Mouse (Mus musculus) heart, adult 18-20 months (tissue): ENCODE measurements around the gene Slc5a3. TPM values are rescaled to one million over a fixed set of nuclear protein-coding genes. Genes with fewer than 3 reads are reported as not detected.
"Not testable (repeated sequence)": the region's sequence is repeated elsewhere in the genome, so short reads cannot be mapped to it uniquely, and the experiment has no call there.

Source experiments
- DNase-seq, 2 experiments: peaks; one replicate each; pipeline ENCODE4 v3.0.0; 2021 to 2022; ENCODE audit warnings: mixed read lengths in 1 of 2
- total RNA-seq, 2 experiments: library from RNA; stranded (reverse); gene quantifications; 2 replicates each; pipeline ENCODE4 v1.2.3; 2021

Gene Slc5a3
- total RNA-seq, 2 experiments from 2014 or later: 10.2 to 12.7 TPM

DNA sequence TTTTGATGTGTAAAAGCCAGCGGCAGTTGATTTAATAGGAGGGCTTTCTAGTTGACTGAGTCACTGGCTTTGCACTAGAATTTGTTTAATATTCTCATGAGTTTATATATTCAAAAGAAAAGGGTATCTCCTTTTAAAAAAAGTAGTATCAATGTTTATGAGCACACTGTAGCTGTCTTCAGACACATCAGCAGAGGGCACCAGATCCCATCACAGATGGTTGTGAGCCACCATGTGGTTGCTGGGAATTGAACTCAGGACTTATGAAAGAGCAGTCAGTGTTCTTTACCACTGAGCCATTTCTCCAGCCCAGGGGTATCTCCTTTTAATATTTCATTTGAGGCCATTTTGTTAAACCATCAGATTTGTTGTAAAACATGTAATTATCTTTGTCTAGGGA, 4.7 kb downstream of the Slc5a3 start:
- DNase-seq: no peak

DNA sequence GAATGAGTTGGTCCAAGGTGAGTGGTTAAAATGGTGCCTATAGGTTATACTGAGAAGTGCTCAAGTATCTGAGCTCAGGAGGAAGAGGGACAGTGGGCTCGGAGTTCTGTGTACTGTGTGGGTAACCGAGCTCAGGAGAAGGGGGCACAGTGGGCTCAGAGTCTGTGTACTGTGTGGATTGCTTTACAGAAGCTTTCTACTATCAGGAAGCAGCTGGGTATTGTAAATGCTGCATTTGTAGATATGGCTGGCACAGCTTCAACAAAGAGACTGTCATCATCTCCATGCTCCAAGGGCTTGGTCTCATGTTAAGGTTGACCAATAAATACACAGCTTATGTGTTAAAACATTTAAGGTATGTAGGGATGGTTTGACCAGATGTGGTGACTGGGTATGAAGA, 6.7 kb downstream of the Slc5a3 start:
- DNase-seq: no peak

DNA sequence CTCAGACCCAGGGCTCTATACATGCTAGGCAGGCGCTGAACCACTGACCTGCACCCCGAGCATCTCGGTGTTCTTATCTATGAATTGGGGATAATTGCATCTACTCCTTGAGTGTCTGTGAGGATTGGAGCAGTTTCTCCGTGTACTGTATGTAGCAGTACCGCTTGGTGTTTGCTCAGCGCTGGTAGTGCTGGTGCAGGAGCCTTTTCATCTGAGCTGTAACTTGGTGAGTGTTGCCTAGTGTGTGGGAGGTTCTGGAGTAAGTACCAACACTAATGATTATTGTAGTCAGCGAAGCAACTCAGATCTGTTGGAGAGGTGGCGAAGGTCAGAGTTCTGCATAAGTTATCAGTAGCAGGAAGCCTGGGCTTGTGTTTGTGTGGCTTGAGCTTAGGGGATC, 12.2 kb downstream of the Slc5a3 start:
- DNase-seq: no peak

DNA sequence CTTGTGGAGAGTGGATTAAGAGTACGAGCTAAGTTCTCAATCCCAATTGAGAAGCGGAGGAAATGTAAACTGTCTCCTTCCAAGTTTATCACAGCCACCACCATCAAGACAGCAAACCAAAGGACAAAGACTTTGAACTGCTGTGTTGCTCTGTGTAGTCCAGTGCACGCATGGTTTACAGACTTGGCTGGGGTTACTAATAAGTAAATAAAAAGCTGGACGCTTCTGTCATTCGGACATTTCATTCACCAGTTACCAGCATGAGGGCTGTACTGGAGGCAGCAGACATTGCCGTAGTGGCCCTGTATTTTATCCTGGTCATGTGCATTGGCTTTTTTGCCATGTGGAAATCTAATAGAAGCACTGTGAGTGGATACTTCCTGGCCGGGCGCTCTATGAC, 18.7 kb downstream of the Slc5a3 start:
- no peak for DNase-seq

DNA sequence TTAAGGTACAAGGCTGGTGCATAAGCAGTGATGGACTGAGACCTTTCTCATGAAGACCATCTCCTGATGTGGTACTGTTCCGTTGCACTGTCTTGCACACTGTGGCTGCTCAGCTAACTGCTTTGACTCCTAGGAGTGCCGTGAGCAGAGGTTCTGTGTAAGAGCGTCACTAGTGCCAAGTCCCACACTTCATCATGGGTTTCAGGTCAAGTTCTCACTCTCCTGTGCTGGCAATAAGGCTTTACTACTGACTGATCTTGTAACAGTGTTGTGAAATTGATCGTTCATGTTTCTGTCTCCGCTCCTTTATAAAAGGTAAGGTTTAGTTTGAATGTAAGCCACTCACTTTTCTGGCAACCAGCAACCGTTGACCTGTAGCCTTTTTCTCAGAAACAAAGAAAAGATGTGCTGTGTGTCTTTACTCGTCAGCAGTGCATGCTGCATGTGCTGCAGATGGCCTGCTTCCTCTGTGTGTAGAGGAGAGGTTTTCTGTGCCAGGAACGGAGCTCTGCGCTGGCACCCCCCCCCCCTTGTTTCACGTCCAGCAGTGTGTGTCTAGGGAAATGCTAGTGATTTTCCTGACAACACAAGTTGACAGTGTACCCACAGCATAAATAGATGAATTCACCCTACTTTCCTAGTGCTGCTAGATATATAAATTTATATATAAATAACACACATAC, 25.8 kb downstream of the Slc5a3 start:
- no peak for DNase-seq

DNA sequence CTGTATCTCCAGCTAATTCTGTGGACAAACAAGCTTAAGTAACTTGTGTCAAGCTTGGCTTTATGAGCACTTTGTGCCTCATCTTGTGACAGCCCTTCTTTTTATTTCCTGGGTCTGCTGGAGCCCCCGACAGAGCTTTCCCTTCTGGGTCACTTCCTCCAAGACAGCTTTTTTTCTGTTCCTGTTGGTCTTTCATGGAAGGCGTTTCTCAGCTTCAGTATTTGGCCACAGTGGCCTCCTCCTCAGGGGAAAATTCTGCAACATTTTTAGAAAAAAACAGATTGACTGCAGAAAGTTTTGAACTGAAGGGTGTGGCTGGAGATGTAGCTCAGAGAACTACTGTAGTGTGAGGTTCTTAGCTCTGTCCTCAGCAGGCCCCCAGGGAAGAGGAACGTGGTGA, 31.1 kb downstream of the Slc5a3 start:
- no peak for DNase-seq

DNA sequence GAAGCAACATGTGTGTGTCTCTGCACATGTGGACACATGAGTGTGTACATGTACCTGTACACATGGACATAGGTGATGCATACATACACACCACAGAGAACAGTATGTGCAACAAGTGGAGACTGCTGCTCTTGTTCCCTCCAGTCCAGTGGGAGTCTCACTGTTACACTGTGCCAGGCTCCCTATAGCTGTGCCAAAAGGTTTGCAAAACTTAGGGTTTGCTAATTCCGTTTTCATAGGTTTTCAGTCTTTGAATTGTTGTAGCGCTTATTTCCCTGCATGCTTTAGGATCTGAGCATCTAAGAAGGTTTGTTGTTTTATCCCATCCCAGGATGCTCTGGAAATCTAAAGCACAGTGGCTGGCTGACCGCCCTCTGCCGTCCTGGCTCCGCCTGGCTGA, 33.8 kb downstream of the Slc5a3 start:
- no peak for DNase-seq

DNA sequence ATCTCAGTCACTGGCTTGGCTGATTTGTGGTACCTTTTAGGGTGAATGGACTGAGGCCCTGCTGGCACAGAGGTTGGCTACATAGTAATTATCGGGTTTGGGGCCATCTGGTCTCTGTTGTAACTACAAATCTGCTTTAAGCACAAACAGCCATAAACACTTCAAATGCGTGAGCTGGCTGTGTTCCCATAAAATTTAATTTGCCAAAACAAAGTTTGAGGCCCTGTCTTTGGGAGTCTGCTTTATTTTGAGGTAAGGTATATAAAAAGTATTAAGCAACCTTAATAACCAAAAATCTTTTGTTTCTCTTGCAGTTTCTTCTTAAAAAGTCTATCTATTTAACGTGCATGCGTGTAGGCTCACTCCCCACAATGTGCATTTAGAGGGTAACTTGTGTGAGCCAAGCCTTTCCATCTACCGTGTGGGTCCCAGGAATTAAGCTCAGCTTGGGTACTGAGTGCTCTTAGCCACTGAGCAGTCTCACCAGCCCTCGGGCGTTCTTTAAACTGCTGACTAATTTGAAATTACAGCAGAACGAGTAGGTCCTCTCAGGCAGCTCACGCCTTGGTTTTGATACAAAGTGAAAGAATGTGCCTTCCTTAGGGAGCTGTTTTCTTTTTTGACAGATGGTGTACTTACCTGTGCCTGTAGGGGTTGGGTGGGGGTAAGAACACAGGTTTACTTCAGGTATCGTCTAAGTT, 40.4 kb downstream of the Slc5a3 start:
- DNase-seq: no peak

DNA sequence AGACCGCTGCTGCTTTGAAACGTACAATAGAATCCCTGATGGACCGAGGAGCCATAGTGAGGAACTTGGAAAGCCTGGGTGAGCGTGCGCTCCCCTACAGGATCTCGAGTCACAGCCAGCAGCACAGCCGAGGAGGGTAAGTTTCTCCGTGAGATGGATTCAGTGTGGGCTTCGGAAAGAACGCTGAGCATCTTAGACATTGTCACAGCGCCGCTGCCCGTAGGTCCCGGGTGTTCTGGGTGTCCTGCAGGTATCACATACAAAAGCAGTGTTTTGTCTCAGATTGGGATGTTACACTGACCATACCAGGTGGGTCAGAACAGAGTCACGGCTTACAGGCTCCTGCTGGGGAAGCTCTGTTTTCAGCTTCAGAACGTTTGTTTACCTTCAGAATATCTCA, 41.5 kb downstream of the Slc5a3 start:
- DNase-seq: no peak

DNA sequence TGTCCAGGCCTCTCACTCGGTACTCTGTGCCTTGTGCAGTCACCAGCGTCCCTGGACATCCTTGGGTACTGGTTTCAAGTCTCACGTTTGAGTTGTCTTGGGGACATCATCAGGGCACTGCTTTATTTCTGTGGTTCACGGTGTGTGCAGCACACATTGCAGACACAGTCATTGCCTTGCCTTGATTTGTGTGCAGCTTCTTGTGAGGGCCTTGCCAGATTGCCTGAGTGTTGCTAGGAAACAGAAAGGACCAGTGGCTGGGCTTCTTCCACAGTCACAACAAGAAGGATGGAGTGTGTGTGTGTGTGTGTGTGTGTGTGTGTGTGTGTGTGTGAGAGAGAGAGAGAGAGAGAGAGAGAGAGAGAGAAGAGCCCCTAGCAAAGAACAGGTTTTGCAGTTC, 42.0 kb downstream of the Slc5a3 start:
- DNase-seq: no peak

DNA sequence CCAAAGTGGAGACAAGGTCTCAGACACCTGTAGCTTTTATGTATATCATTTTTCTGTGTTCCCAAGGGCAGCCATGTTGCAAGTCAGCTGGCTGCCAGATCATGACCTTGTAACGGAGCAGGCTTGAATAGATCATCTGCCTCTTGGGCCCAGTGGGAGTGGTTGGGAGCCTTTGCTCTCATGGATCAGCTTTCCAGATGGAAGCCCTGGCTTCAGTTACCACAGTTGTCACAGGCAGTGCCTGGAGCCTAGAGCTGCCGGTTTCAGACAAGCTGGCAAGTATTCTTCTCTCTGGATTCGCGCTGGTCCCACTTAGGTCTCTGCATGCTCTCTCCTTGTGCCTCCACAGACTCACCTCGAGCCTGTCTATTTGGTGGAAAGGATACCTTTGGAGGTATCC, 44.0 kb downstream of the Slc5a3 start:
- peak; percentile 21 to 45 for DNase-seq

DNA sequence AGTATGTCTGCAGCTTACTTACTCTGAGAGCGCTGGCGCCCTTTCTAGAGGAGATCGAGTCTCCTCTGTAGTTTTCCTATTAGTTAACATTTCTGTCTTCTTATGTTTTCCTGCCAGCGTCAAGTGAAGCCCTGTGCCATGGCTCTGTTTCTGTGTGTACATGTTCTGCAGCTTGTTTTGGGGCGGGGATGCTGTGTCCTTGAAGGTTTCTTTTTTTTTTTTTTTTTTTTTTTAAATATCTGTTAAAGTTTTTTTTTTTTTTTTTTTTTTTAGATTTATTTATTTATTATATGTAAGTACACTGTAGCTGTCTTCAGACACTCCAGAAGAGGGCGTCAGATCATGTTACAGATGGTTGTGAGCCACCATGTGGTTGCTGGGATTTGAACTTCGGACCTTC, 44.8 kb downstream of the Slc5a3 start:
- DNase-seq: not testable (repeated sequence)

DNA sequence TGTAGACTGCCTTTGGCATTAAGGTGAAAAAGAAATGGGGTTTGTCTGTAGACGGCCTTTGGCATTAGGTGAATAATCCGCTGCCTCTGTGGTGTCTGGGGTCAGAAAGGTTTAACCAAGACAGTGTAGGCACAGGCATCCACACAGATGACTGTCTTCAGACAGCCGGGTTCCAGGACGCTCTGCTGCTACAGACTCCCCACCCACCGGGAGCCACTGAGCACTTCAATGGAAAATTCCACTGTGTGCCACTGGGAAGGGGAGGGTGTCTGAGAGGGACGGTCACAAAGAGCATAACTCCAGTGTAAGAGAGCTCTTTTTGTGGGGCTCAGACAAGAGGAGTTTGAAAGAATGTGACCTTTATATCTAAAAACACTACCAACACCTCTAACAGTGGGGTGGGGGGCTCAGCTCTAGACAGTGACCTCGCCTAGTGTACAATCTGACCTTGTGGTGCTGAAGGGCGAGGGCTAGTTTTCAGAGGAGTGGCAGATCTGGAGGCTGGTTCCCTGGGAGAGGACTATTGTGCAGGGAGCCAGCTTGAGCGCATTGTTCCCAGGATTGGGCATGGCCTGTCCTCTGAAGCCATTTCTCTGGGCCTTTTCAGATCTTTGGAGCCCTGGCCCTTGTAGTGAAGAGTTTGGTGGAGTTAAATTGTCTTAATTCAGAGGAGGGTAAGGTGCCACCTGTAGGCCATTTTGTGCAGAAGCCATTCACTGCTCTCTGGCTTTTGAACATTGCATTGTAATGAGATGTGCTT, 45.6 kb downstream of the Slc5a3 start:
- DNase-seq: peak; percentile 37 to 43

DNA sequence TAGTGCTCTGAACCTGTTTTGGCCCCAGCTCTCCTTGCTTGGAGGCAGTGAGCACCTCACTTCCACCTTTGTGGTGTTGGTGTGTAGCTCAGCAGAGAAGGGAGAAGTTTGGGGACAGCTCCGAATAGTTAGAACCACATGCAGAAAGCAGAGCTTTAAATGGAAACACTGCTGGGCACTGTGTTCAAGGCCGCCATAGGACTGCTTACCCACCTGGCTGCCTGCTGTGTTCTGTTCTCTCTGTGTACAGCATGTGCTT, 46.1 kb downstream of the Slc5a3 start:
- no peak for DNase-seq

DNA sequence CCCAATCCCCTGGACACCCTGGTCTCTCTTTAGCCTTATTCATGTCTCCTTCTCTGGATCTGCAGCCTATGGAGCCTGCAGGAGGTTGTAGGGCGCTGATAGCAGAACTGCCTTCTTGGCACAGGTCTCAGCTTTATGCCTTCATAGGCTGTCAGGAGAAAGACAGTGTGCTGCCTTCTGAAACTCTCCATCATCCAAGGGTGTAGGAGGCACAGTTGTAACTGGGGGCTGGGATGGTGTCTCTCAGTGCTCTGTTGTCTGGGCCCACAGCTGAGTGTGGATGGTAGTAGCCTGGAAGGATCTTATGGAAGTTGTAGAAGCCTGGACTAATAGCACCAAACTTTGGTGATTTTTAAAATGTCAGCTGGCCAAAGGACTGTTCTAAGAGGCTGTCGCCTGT, 46.8 kb downstream of the Slc5a3 start:
- no peak for DNase-seq

DNA sequence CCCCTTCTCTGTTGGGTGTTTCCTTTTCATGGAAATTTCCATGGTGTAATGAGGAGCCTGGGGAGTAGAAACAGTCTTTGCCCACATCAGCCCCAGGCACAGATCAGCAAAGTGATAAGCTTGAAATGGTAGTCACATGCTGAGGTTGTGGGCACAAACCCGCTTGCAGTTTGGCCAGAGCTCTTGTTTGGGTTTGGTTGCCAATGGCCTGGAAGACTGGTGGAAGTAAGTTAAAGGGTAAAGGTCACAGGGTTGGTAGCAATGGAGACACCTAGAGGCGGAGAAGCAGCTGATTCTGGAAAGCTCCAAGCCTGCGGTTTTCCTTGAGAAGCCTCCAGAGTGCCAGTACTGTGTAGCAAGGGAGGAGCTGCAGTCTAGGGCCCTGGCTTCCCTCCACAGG, 47.5 kb downstream of the Slc5a3 start:
- DNase-seq: no peak

DNA sequence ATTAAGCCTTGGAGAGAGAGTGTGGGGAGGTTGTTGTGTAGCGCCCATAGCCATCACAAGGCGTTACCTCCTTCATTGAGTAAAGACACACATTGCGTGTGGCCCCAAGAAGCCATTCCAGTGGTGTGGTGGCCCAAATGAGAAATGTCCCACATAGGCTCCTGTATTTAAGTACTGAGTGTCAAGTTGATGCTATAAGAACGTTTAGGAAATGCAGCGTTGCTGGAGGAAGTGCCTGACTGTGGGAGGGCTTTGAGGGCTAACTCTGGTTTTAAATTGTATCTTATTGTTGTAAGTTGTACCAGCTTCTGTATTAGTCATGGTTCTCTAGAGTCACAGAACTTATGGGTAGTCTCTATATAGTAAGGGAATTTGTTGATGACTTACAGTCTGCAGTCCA, 49.2 kb downstream of the Slc5a3 start:
- no peak for DNase-seq

DNA sequence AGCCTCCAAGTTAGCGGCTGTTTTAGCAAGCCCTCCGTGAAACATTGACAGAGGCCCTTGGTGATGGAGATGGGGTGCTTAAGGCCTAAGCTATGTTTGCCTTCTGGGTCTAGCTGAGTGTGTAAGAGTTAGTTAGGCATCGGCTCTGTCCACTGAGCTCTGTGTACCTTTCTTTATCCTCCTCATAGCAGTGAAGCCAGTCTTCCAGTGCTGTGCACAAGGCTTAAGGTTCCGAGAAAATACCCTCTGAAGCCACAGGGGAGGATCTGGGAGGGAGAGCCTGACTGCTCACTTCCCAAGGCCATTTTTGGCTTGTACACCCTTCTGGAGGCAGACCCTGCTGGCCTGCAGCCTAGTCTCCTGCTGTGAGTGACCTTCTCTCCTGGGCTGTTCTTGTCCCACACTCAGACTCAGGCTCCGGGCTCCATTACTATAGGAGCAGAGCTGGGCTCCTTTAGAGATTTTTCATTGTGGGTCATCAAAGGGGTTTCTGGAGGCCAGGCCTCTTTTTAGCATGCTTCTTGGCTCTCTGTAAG, 56.7 kb downstream of the Slc5a3 start:
- DNase-seq: peak; percentile 57

DNA sequence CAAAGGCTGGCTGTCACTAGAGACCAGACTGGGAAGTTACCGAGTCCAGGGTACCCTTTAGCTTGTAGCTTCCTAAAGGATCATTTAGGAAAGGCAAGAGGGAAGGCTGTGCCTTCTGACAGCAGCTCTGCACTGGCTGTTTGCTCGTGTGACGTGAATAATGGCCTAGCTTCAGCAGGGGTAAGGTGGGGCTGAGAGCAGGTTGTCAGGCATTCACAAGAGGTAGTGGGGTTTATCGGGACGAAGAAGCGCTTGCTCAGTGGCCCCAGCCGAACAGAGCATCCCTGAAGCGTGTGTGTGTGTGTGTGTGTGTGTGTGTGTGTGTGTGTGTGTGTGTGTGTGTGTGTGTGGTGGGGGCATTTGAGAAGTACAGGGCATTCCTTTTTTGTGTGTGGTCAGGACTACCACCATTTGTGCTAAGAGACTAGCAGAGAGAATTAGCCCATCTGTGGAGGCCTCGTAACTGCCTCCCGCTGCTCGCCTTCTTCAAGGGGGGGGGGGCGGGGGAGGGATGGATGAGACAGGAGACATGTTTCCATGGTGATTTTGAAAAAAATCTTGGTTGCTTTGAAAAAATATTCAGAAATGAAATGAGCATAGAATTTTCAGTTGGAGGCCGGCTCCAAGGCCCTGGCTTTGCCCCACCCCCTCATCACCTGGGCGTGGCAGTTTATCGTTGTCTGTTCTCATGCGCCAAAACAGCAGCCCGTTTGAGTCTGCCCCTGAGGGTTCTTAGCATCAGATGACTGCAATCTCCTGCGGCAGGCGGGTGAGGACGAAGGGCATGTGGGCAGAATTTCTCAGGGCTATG, 57.7 kb downstream of the Slc5a3 start:
- peak; percentile 7 to 32 for DNase-seq

DNA sequence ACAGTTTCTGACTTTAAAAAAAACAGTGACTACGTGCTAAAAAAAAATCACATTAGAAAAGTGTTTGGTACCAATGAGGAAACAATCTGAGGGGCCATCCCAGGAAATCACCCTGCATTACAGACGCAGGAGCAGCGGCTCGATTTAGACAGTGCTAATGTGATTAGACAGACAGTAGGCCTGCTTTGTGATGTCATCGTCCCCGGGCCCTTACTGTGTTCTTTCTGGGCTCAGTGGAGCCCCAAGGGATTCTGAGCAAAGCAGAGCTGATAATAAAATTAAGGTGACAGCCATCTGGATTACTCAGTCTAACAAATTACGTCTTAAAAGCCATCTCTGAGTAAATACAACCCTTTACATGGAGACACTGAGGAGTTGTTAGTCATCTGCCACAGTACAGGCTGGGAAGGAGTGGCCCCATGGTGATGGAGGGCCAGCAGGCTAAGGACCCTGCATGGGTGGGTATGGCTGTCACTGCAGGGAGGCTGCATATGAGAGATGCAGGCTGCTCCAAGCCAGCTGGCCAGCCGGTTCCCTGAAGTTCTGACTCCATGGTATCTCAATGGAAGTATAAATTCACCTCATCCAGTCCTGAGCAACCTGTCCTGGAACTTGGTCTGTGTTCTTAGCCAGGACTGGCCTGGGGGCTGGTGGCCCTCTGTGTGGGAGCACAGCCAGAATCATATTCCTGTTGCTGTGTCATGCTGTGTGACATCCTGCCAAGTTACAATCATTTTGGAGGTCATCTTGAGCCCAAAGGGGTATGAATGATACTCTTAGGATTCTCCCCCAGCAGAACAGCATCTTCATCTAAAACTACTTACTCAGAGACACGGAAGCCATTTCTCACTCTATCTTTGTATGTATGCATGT, 59.5 kb downstream of the Slc5a3 start:
- peak in 1 of 2 experiments; percentile 22 for DNase-seq

DNA sequence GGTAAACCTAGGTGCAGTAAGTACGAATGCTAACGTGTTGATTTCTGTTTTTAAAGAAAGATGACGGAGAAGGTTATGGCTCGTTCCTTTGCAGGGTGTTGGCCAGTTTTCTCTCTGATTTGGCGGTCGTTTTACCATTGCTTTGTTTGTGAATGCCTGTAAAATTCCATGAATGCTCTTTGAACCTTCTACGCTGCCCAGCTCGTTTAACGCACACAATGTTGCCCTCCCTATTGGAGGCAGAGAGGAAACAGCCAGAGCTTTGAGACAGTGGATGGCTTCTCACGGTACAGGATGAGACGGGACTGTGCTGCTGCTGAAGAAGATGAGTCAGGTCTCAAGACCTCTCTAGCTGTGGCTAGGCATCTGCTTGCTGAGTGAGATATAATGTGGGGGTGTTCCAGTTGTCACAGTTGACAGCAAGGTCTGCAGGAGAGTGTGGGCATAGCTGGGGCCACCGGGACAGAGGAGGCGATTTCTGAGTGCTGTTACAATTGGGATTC, 60.9 kb downstream of the Slc5a3 start:
- DNase-seq: no peak
